Mouse (Mus musculus): ENCODE data around the gene Gtsf1l.

DNA sequence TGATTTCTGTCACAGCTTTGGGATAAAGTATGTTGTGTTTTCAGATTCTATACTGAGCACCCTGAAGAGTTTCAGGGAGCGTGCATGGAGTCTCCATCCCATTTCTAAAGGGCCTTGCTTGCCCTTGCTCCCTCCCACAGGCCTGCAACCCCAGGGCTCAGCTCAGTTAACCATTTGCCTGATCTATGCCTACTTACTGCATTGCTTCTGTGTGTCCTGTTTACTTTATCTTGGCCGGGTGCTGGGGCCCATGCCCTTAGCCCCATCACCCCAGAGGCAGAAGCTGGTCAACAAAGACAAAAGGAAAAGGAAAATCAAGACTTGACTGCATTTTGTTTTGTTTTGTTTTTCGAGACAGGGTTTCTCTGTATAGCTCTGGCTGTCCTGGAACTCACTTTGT is 16.1 kb downstream of the Gtsf1l start:
- TF ChIP-seq POLR2A (IDR thresholded peaks at IDR 0.05; ENCODE audit: insufficient read depth, low read depth, low read length) (no peak), EP300 (IDR thresholded peaks at IDR 0.05; ENCODE audit: insufficient read depth, low read depth, low read length) (no peak)

Data from heart, adult 2 months (tissue).